Mouse (Mus musculus) ES-Bruce4 (cell line): ENCODE measurements at regions not wholly inside any gene's neighbourhood (a gene's known extent, or its start where the extent isn't known, plus 50 kb on each side); places are given as distances from the start of the nearest gene placed in this dataset.

Experiments used
- CTCF ChIP-seq: IDR thresholded peaks from one replicate; pipeline ENCODE4 v1.8.1; 2011; ENCODE audit warnings: low read depth, low read length
- EP300 ChIP-seq: IDR thresholded peaks from 2 replicates; pipeline ENCODE4 v1.6.1; 2011; ENCODE audit warnings: low read depth, low read length; ENCODE audit not compliant: insufficient read depth
- POLR2A ChIP-seq: IDR thresholded peaks from one replicate; pipeline ENCODE4 v1.8.1; 2011; ENCODE audit warnings: low read length; ENCODE audit not compliant: insufficient read depth

GRCm38 (mm10) chr3:133605460-133605859 lies 60.5 kb upstream of the Tet2 start:
- TF ChIP-seq CTCF (no peak), EP300 (no peak), POLR2A (no peak)
